Mouse (Mus musculus) urinary bladder, postnatal 36 days (tissue): ENCODE results near the gene Stradb.

Experiments used
- DNase-seq, 2 experiments: peaks; one replicate each; pipeline ENCODE4 v3.0.0; 2022; ENCODE audit warnings: low spot score in 2 of 2, mixed read lengths in 1 of 2

The Stradb gene

DNA sequence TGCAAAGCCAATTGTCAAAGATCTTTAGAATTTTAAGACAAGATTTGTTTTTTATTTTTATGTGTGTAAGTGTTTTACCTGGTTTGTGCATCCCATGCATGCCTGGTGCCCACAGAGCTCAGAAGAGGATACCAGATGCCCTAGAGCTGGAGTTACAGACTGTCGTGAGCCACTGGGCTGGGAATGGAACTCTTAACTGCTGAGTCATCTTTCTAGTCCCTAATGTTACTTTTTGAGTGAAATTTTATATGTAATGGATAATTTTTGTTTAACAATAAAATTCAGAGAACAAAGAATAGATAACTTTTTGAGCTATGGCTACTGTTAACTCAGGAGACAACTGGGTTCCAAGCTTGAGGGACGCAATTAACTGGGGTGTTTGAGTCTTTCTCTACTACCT is 13.6 kb upstream of the Stradb start:
- DNase-seq, result no peak

DNA sequence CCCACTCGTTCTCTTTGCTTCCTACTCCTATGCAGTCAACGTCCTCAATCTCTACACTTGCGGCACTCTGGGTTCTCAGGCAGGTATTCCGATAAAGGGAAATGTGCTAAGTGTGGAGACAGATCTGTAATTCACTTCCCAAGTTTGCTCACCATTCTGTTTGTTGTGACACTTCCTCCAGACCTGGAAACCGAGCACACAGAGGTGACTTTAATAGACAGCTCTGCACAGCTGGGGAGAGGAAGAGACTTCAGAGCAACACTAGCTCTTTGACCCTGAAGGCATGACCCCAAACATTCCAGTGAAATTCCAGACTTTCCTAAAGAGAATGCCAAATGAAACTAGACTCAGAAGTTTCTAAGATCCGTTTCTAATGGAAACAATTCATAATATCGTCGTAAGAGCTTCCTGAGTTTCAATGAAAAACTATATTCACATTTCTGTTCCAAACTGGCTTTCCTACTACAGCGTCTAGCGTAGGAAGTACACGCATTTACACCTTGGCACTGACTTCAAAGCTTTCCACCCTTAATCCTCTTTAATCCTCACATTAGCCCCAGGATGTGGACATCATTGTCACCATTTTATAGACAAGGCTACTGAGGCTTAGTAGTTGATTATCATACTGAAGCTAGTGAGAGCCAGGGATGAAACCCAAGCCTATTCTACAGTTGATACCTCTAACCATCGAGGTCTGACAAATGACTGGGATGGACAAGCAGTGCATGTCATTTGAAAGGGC is 12.0 kb upstream of the Stradb start:
- no peak for DNase-seq

DNA sequence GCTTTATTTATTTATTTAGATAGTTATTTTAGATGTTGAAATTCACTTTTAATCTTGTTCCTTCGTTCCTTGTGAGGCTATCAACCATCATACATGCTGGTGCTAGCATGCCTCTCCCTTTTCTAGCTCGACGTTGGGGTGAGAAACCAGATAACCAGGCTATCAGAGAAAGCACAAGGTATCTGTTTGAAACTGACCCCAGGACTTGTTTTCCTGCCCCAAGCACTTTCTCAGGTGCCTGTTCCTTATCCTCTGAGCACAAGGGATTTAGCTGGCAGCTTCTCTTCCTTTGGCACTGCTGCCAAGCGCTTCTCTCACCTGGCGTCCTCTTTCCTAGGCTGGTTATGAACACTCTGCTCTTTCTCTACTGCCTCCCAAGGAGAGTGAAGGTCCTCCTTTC is 10.9 kb upstream of the Stradb start:
- no peak for DNase-seq

DNA sequence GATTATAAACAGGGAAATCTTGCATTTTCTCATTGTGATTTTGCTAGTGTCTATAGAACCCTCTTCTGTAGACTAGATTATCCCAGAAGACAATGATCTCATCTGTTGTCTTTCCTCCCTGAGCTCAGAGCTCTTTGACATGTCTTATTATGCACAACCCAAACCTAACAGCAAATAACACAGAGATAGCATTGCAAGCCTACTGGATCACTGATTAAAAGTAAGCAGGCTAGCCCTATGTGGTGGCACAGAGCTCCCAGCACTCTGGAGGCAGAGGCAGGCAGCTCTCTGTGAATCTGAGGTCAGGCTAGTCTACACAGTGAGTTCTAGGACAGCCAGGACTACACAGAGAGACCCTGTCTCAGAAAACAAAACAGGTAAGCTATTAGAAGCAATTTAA is 10.5 kb upstream of the Stradb start:
- DNase-seq, result no peak

DNA sequence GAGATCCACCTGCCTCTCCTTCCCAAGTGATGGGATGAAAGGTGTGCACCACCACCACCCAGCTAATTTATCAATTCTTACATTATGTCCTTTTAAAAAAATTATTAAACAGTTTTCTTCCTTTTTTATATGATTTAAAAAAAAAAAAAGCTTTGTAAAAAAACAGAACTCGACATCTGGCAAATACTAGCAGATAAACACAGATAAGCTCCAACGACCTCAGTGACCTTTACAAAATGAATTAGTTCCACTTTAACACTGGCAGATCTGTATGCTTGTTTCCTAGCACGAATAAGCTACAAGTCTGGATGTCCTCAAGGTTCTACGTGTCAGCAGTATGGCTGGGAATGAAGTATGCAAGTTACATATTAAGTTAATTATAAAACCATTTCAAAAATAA is 5.8 kb upstream of the Stradb start:
- DNase-seq, result no peak

DNA sequence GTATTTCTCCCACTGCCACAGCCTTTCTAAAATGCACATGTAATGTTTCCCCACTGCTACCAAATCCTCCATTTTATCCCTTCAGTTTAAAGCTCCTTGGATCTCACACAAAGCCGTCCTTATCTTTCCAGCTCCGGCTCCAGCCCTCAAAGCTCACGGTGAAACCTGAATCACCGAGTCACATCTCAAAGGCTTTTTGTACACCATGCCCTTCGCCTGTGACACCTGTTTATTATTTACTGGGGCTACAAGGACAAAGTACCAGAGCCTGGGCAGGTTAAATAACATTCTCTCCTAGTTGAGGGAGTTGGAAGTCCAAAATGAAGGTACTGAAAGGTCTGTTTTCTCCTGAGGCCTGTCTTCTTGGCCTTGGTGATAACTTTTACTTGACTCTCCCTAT is 3.3 kb upstream of the Stradb start:
- DNase-seq, result no peak

DNA sequence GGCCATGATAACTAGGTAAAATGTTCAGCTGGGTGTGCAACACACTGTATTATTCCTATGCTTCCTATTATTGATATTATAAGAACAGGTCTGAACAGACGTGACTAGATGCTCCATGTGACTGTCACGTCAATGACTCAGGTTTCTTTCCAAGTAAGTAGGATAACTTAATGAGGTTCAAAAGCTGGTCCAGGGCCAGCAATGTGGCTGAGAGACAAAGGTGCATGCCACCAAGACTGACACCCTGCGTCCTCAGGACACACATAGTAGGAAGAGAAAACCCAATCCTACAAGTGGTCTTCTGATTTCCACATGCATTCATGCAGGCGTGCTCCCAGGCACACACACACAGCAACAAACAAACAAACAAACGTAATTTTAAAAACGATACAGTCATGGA is 2.2 kb upstream of the Stradb start:
- DNase-seq, result no peak

DNA sequence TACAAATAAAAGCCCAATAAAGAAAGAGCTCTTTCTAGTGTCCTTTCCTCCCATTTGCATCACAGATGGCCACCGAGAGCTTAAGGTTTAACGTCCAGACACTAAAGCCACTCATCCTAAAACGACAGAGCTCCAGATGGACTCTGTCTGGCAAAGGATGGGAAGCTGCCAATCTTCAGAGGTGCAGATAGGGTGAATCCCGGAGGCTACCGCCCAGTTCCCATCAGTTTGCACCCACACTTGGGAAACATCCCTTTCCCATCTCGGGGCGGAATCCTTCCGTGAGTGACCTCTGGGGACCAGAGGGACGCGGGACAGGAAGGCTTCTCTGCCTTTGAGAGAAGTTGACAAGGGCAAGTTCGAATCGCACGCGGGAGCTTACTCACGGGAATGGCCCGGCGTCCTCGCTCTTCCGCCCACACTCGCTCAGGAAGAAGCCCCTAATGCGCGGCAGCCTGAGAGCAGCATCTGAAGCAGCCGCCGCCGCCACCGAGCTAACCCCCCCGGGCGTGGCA is 414 bp upstream of the Stradb start:
- no peak for DNase-seq

DNA sequence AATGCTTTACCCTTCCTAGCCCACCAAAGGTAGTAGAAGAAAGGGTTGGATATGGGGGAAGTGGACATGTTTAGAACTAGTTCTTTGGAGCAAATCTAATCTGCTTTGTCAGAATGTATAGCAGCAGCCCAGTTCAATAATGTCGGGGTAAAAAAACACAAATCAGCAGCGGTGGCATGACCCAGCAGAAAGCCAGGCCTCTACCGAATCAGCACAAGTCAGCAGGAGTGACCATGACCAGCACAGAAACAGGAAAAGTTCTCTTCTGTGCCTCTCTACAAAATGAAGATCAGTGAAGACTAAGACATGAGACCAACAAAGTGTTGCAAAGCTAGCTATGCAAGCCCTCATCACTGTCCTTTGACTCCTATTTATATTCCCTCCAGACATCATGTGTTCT is 9.0 kb downstream of the Stradb start:
- DNase-seq, result no peak

DNA sequence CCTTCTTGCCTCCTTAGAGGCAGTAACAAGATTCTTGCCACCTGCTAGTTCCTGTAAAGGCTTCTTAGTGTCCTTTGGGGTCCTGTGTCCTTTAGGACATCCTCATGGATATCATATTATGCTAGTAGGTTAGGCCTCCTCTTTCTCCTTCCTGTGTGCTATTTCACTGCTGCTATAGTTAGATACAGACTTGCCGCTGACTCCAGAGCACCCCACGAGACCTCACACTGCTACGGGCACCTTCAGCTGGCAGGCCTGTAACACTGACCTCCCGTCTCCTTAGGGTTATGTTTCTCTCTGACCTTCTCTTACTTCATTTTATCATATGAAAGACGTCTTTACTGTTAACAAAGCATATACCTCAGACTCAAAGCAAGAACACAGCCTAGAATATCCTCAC is 11.3 kb downstream of the Stradb start:
- DNase-seq, result no peak

DNA sequence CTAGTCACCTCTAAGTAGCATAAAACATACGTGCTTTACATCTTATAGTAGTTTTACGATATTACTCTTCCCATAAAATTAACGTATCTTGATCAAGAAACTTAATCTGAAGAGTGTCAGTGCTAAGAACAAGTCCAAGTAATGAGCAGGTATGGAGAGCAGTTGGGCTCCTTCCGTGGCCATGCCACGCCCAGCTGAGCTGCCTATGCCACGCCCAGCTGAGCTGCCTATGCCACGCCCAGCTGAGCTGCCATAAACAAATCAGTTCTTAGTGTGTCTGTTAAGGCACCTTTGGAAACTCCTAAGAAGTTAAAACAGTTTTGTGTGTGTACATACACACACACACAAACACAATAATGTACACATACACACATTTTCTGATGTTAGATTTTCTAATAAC is 19.8 kb downstream of the Stradb start:
- no peak for DNase-seq

DNA sequence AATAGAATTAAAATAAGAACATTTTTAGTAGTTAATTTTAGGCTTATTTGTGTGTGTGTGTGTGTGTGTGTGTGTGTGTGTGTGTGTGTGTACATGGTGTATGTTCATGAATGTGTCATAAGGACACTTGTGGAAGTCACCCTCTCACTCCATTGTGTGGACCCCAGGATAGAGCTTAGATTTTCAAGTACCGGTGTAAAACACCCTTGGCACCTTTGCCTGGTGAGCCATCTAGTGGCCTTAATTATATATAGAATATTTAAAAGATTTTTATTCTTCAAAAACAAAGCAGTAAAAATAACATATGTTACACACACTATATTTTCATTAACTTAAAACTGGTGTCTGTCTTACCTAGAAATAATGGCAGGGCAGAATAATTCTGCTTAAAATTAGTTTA is 20.4 kb downstream of the Stradb start:
- no peak for DNase-seq

DNA sequence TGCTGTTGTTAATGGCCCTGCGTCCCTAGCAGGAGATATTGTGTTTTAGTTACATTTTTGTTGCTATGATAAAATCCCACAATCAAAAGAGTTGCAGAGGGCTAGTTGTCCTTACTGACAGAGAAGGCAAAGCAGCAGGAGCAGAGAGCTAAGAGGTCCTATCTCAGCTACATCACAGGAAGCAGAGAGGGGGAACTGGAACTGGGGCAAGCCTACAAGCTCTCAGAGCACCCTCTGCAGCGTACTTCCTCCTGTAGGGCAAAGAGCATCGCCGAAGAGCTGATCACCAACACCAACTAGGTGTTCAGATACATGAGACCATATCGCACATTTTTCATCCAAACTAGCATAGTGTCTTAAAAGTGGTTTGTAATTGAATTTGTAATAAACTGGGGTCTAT is 22.0 kb downstream of the Stradb start:
- no peak for DNase-seq

DNA sequence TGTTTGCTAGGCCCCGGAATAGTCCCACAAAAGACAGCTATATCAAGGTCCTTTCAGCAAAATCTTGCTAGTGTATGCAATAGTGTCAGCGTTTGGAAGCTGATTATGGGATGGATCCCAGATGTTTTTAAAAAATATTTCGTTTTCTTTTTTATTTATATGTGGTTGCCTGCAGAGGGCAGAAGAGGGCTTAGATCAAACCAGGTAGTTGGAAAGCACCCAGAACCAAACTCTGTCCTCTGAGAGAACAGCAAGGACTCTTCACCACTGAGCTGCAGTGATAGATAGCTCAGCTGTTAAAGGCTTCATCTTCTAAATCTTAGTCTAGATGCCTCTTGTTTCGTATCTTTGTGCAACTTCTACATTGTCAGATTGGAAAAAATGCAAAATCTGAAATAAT is 35.9 kb downstream of the Stradb start:
- DNase-seq, result no peak

DNA sequence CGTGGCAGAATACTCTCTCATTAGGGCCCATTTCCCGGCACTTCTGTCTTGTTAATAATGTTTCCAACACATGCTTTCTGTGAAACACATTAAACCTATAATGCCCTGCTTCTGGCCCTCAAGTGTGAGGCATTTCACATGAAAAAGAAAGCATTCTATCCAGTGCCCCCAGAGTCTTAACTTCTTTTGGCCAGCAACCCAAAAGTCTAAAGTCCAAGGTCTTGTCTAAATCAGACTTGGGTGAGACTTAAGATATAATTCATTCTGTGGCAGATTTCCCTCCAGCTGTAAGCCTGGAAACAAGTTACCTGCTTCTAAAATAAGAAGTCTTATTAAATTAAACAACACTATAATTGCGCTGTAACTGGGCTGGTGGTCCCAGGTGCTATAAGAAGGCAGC is 48.2 kb downstream of the Stradb start:
- DNase-seq, result no peak

DNA sequence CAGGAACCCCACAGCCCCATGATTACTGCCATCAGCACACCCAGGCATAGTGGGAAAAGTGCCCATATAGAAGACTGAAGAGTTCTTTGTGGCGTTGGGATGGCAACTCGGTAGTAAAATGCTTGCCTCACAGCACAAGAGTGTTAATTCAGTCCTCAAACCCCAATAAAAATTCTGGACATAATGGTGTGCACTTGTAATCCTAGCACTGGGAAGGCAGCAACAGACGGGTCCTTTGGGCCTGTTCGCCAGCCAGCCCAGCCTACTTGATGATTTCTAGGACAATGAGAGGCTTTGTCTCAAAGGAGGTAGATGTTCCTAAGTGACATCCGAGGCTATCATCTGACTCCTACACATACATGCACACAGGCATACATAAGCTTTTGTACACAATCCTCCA is 64.4 kb downstream of the Stradb start:
- no peak for DNase-seq
